Mouse (Mus musculus) olfactory bulb, adult 2 months (tissue): ENCODE data around the gene Kif28. TPM values are rescaled to one million over a fixed set of nuclear protein-coding genes. Genes with fewer than 3 reads are reported as not detected.
"Not testable (repeated sequence)": the region's sequence is repeated elsewhere in the genome, so short reads cannot be mapped to it uniquely, and the experiment has no call there.

Source experiments
- H3K27ac ChIP-seq: fragments of 200-500 bp; 2 replicates; pipeline ENCODE4 v1.5.1; 2012; ENCODE audit warnings: low read depth, low read length; ENCODE audit not compliant: insufficient read depth
- H3K4me1 ChIP-seq: fragments of 200-500 bp; 2 replicates; pipeline ENCODE4 v1.6.1; 2012; ENCODE audit warnings: low read length; ENCODE audit not compliant: control insufficient read depth, insufficient read depth
- H3K4me3 ChIP-seq: fragments of 200-500 bp; 2 replicates; pipeline ENCODE4 v1.5.1; 2012; ENCODE audit warnings: mild to moderate bottlenecking, low read depth, low read length, moderate library complexity; ENCODE audit not compliant: insufficient read depth
- CTCF ChIP-seq: fragments of 200-500 bp; IDR thresholded peaks from 2 replicates; pipeline ENCODE4 v1.5.1; 2012; ENCODE audit warnings: low read depth, mild to moderate bottlenecking, low read length, moderate library complexity; ENCODE audit not compliant: insufficient read depth
- POLR2A ChIP-seq: fragments of 200-500 bp; IDR thresholded peaks from 2 replicates; pipeline ENCODE4 v1.6.1; 2012; ENCODE audit warnings: mild to moderate bottlenecking, low read depth, low read length, moderate library complexity; ENCODE audit not compliant: insufficient read depth
- whole genome bisulfite sequencing: fragments of 180-500 bp; shearing (Covaris S2); methylation state at CpG from one replicate; pipeline ENCODE4 v1.1.7; 2018; 5-methylcytosine and 5-hydroxymethylcytosine counted together
- polyA plus RNA-seq: library from polyadenylated mRNA; stranded (reverse); fragments of >200 nt; gene quantifications from 2 replicates; pipeline ENCODE4 v1.2.4, GENCODE M21; 2012; ENCODE audit warnings: low replicate concordance; ENCODE audit not compliant: missing spikeins, insufficient read depth, insufficient read length

Kif28 gene
- polyA plus RNA-seq, 1 experiment, result not detected

DNA sequence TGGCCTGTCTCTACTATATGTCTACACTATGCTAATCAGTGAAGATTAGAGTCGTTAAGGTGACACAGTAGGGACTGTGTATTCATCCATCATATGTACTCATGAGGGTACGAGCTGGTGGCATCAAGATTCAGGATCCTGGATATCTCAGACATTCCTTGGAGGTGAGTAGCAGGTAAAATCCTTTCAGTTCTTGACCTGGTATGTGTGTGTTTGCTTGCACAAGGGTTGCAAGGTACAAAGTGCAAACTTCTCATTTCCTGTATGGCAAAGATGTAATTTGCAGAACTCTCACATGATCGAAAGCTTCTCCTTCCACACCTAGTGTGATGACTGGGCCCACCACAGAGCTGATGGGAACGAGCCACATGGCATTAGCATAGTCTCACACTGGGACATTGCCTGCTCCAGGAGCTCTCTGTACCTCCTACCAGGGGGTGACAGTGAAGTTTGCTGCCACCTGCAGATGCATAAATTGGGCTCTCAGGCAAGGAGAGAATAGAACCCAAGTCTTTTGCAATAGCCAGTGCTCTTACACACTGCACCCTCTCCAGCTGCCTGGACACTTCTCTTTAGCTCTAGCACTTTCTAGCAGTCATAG, 1.4 kb downstream of the Kif28 start:
- no peaks in the 10 kb centered on the region for H3K4me1 ChIP-seq
- H3K27ac ChIP-seq, result no peak overlapping the region
- WGBS, result 71% methylated on average over 4 of the region's 4 CpGs
- no peak overlapping the region for H3K4me3 ChIP-seq
- no peak for TF ChIP-seq POLR2A
- no peak for TF ChIP-seq CTCF

DNA sequence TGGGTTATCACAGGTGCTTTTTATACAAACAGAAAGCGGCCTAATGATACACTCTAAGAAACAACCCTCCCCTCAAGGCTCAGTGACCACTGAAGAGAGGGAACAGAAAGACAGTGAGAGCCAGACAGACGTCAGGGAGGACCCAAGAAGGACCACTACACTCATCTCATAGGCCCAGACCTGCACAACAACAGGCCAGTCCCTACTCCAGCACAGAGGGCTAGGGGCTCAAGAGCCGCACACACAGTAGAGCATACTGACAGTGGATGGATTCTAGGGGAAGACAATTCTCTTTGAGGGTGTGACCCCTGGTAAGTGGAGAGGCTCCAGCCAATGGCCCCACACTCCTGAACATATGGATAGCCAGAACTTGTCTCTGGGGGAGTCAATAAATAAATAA, 8.6 kb downstream of the Kif28 start:
- 94% methylated on average over 3 of the region's 3 CpGs for WGBS
- TF ChIP-seq CTCF, result no peak
- no peak for TF ChIP-seq POLR2A
- Histone ChIP-seq H3K4me1 (no peaks in the 10 kb centered on the region), H3K4me3 (no peak overlapping the region), H3K27ac (no peak overlapping the region)

DNA sequence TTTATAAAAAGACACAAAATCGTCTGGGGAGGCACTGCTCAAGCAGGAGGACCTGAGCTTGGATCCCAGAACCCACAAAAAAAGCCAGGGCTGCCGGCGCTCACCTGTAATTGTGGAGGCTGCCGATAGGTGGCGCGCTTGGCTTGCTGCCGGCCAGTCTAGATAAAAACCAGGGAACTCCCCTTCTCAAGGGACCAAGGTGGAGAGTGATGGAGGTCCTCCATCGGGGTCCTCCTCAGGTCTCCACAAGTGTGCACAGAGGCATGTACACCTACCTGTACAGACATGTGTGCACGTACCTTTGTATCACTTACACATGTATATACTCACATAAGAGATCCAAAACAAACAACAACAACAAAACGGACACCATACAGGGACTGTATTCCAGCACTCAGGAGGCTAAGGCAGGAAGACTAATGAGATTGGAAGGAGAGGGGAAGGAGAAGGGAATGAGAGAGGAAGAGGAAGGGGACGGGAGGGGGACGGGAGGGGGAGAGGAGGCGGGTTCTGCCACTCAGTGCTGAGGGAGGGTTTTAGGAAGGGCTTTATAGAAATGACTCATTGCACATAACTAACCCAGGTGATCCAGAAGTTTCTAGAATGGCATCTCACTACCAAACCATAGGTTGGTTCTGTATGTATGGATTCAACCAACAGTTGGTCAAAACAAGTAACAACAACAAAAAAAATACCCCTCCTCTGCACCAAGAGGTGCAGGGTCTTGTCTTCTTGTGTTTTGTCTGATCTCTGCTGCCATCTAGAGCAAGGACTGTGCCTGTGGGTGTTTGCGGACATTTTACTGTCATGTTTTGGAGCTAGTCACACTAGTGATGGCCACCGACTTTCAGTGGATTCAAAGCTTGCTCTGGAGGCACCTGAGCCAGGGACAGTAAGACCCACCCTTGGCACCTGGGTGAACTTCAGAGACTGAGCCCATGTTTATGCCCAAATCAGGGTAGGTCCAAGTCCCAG, 10.3 kb downstream of the Kif28 start:
- Histone ChIP-seq H3K4me3 (no peak overlapping the region), H3K27ac (no peak overlapping the region), H3K4me1 (no peaks in the 10 kb centered on the region)
- 32% methylated on average over 15 of the region's 15 CpGs for WGBS
- TF ChIP-seq POLR2A (no peak), CTCF (peak; percentile 61)

DNA sequence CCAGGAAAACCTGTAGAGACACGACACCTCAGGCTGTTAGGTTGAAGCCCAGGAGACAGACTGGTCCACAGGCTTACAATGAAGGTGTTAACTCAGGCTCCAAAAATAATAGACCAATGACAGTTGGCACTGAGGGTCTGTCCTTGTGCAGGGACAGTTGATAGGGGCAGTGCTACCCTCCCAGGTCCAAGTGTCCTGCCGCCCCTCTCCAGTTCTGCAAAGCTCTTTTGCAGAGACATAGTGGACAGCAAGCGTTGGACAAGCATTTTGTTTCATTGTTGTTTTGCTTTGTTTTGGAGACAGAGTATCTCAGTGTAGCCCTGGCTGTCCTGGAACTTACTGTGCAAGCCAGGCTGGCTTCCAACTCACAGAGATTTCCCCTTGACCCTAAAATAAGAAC, 13.7 kb downstream of the Kif28 start:
- TF ChIP-seq CTCF (no peak), POLR2A (no peak)
- Histone ChIP-seq H3K4me1 (no peaks in the 10 kb centered on the region), H3K4me3 (no peak overlapping the region), H3K27ac (no peak overlapping the region)
- WGBS, result 90% methylated on average over 3 of the region's 3 CpGs

GRCm38 (mm10) chr1:179728661-179729060, 16.4 kb downstream of the Kif28 start:
- WGBS, result 91% methylated on average over 10 of the region's 10 CpGs

GRCm38 (mm10) chr1:179722811-179723469, 22.1 kb downstream of the Kif28 start:
- TF ChIP-seq CTCF (no peak), POLR2A (no peak)
- H3K4me3 ChIP-seq, result no peak overlapping the region
- WGBS, result 75% methylated on average over 8 of the region's 8 CpGs
- no peaks in the 10 kb centered on the region for H3K4me1 ChIP-seq
- no peak overlapping the region for H3K27ac ChIP-seq

More at GRCm38 (mm10) chr1:179728661-179729060, 16.4 kb downstream of the Kif28 start:
- Histone ChIP-seq H3K4me3 (no peak overlapping the region), H3K4me1 (no peaks in the 10 kb centered on the region), H3K27ac (no peak overlapping the region)
- TF ChIP-seq CTCF (no peak), POLR2A (no peak)

DNA sequence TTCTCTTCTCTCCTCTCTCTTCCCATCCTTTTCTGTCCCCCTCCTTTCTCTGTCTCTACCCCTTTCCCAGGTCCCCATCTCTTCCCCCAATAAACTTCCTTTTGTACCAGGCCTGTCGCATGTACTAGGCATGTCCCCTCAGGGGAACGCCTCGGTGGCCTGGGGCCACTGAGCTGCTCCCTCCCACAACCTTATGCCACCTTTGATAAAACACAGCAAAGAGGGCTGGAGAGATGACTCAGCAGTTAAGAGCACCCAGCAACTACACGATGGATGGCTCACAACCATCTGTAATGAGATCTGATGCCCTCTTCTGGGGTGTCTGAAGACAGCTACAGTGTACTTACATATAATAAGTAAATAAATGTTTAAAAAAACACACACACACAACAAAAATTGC, 29.3 kb downstream of the Kif28 start:
- Histone ChIP-seq H3K27ac (no peak overlapping the region), H3K4me3 (no peak overlapping the region), H3K4me1 (no peaks in the 10 kb centered on the region)
- 80% methylated on average over 4 of the region's 4 CpGs for WGBS
- TF ChIP-seq CTCF, result no peak
- TF ChIP-seq POLR2A, result no peak

DNA sequence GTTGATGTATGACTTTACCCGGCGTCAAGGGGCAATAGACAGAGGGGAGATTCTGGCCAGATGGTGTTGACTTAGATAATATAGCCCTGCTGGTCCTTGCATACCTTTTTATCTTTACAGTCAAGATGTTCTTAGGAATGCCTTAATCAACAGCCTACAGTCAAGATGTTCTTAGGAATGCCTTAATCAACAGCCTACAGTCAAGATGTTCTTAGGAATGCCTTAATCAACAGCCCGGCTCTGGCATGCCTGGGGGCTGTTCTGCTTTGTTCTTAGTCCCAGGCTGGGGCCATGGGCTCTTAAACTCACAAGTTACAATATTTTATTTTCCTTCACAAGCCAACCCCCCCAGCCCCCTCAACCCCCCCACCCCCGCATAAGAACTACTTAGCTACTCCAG, 29.8 kb downstream of the Kif28 start:
- H3K4me1 ChIP-seq, H3K4me3 ChIP-seq, H3K27ac ChIP-seq: not testable (repeated sequence)
- WGBS, result 86% methylated on average over 4 of the region's 4 CpGs

GRCm38 (mm10) chr1:179713367-179713766, 31.7 kb downstream of the Kif28 start:
- Histone ChIP-seq H3K4me3 (no peak overlapping the region), H3K4me1 (peaks cover 6% of the 10 kb centered on the region), H3K27ac (no peak overlapping the region)
- TF ChIP-seq CTCF (no peak), POLR2A (no peak)
- WGBS, result 83% methylated on average over 3 of the region's 3 CpGs
